Mouse (Mus musculus) spleen, postnatal 14 days (tissue): ENCODE measurements around the gene Megf6.

Experiments used
- DNase-seq, 2 experiments: peaks; one replicate each; pipeline ENCODE4 v3.0.0; 2021 to 2022; ENCODE audit warnings: low spot score in 2 of 2

The Megf6 gene

DNA sequence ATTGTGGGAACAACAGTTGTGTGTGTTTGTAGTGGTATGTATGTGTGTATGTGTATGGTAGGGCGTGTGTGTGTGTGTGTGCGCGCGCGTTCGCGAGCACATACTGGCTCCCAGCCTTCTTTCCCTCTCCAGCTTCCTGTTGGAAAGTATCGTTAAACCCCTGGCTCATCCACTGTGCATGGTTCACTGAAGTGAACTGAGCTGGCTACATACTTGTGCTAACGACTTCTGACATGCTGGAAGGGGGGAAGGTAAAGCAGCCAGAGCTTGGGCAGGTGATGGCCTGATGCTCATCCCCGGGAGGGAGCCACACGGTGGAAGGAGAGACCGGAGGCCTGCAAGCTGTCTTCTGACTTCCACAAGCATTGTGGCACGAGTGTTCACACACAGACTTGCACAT lies 40.9 kb downstream of the Megf6 start:
- DNase-seq, result no peak

DNA sequence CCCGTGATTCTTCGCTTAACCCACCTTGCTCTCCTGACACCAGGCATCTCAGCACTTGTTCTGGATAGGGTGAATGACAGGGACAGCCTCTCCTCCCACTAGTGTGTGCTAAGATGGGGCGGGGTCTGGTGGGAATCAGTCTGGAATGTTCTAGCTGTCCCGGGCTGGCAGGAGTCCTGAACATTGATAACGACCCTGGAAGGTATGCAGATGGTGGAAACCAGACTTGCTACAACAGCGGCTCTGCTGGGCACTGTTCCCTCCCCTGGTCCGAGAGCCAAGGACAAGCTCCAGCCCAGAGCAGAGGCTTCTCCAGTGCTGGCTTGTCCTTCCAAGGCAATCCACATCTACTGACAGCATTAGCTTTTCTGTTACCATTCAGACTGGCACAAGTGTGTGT lies 43.1 kb downstream of the Megf6 start:
- DNase-seq, result no peak

DNA sequence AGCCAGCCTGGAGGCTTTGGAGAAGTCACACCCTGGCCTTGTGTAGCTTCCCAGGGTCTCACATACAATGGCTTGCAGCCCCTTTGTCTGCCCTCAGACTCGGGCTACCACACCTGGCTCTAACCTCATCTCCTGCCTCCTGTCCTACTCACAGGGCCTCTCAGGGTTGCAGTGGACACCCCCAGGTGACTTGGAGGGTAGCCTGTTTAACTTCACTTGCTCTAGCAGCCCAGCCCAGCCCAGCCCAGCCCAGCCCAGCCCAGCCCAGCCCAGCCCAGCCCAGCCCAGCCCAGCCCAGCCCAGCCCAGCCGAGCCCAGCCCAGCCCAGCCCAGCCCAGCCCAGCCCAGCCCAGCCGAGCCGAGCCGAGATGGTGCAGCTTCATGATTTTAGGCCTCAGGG lies 43.5 kb downstream of the Megf6 start:
- no peak for DNase-seq

DNA sequence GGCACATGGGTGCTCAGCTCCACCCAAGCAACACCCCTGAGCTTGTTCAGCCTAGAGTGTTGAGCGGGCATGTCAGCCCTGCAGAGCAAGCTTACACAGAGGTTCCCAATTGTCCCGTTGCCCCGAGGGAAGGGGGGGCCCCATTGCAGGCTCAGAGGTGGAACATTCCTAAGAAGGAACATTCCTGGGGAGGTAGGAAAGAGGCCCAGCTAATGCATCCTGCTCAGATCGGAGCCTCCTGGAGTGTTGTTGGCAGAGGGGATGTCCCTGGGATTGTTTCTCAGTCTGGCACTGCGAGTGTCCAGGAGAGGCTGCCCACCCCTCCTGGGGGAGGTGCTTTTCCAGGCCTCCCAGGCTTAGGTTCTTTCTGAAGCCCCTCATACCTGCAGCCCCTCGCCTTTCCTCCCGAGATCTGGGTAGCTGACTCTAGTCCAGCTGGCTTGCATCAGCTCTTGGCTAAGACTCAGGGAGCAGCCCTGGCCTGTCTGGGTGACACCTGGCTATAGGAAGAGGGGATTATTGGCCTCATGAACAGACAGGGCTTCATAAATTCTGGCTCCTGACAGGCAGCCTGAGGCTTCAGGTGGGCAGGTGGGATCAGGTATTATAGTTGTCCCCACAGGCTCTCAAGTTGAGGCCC lies 47.3 kb downstream of the Megf6 start:
- no peak for DNase-seq

DNA sequence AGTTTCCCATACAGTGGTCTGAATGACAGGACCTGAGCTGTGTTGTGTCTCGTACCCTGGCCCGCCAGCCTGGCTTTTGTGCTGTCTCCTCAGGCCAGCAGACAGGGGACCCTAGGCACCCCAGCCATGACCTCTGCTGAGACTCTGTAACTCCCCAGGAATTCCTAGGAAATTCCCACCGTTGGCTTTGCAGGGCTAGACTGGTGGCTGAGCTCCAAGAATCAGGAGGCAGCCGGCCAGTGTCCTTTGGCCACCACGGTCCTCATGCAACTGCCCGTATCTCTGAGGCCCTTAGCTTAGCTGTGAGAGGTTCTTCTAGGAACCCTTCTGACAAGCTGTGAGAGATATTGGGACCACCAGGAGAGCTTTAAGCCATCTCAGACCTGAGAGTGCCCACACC lies 52.2 kb downstream of the Megf6 start:
- no peak for DNase-seq

DNA sequence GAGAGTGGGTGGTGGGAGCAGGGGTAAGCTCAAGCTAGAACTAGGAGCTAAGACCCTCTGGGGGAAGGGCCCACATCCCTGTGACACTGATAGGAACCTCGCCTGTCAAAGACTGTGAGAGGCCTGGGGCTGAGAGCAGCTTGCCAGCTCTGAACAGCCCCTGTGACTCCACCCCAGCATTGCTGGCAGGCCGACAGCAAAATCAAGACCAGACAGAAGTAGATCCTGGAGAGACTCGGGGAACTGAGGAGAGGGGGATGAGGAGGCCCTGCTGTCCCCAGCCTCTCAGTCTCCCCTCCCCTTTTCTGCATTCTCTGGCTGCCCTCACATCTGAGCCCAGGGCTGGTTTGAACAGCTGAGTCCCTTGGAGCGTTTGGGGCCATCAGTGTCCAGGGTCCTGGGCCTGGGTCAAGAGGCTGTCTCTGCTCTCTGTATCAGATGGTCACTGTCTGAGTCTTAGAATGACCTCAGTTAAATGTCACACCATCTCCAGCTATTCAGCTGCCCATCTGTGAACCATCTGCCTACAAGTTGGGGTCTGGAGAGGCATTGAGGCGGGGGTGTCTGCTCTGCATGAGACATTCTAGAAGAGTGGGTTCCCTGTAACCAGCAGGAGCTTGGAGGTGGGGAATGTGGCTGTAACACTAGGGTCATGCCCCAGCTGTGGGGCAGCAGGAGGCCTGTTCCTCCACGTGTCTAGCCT lies 53.9 kb downstream of the Megf6 start:
- no peak for DNase-seq

DNA sequence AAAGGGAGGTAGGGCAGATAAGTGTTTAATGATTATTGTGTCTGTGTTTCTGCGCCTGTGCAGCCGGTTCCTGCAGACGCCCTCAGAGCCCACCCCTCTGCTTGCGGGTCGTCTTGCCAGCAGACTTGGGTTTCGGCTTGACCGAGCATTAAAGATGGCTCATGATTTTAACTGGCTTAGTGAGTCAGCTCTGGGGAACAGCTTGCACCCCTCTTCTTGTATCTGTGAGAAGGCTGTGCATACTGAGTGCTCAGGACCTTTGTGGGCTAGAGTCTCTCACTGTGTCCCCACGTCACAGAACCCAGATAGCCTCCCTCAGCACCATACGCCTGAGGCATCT lies 54.4 kb downstream of the Megf6 start:
- DNase-seq, result no peak

DNA sequence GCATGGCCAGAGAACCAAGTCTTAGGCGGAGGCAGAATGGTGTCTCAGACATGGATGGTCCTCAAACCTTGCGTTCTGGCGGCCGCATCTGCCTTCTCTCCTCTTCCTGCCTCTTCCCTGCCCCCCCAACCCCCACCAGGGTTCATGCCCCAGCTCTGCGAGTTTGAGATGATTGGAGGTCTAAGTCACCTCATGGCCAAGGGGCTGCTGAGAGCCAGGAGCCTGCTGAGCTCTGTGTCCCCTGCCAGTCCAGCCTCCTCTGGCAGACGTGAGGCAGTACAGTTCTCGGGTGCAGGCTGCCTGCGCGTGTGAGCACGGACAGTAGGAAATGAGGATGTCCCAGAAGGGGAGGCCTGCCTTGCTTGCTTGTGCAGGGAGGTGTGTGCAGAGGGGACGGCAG lies 56.1 kb downstream of the Megf6 start:
- no peak for DNase-seq

DNA sequence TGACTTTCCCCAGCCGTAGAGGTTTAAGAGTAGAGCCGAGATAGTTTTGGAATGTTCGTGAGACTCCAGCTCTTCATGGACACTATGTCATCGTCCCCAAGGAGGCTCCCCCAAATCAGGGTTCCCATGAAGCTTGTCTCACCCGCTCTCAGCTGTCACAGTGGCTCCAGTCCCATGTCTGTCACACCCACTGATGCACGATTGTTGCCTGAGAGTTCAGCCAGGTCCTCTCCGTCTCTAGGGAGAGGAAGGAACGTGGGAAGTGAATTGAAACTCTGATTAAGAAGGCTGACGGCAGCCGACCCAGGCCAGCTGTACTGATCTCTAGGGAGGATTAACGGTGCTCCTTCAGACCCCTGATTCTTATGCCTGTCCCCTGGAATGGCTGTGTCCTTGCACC lies 57.8 kb downstream of the Megf6 start:
- DNase-seq, result no peak

DNA sequence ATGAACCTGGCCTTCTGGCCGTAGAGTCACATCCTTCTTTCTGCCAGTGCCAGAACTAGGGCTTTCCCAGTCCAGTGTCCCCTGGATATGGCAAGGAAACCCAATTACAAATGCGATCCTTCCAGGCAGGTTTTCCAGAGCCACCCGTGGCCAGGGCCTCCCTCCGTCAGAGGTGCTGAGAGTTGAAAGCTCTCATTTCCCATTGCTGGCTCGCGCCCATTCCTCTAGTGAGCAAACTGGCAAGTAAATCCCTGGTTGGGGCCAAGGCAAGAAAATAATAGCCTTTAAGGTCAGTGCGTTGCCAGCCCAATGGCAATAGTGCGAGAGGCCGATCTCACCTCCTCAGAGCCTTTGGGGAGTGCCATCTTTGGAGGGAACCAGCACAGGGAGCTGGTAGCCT lies 59.0 kb downstream of the Megf6 start:
- DNase-seq, result no peak

DNA sequence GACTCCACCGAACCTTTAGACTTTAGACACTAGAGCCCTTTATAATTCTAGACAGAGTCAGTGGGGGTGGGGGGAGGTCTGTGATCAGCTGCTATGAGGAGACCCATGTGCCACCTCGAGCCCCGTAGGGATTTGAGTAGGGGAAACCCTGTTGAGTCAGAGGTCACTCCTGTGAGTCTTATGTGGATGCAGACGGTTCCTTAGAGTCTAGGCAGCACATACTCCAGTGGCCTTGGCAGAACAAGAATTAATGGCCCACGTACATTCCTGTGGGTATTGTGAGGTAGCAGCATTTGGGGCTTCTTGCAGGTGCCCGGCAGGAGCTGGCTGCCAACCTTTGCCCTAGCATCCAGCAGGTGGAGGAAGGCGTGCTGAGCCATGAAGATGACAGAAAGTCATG lies 60.9 kb downstream of the Megf6 start:
- DNase-seq, result no peak

DNA sequence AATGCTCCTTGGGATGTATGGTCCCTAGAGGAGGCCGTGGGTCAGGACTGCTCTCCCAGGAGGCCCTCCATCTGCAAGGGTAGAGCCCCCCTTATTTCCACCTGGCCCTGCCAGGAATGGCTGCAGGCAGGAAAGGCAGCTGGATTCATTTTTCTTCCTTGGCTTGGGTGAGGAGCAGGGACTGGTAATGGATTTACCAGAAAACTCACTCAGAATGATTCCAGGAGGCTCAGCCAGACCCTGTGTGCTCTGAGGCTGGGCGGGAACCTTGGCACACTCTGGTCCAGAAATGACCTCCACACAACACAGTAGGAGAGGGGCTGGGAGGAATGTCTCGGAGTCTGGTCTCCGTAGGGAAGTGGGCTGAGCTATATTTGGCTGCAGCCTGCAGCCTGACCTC lies 61.8 kb downstream of the Megf6 start:
- no peak for DNase-seq

DNA sequence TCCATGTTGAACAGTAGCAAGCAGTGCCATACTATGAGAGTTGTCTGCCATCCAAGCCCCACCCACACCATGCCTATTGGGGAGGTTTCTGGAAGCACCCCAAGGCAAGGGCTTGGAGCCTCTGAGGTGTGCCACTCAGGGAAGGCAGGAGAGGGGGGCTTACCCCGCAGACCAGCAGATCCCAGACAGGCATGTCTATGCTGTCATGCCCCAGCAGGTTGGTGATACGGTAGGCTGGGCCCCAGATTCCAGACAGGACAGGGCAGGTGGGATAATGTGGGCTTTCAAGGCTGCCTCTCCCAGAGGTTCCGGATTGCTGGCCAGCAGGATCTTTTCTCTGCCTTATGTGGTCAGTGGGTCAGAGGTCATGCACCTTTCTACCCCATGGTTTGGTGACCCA lies 65.5 kb downstream of the Megf6 start:
- DNase-seq, result no peak

DNA sequence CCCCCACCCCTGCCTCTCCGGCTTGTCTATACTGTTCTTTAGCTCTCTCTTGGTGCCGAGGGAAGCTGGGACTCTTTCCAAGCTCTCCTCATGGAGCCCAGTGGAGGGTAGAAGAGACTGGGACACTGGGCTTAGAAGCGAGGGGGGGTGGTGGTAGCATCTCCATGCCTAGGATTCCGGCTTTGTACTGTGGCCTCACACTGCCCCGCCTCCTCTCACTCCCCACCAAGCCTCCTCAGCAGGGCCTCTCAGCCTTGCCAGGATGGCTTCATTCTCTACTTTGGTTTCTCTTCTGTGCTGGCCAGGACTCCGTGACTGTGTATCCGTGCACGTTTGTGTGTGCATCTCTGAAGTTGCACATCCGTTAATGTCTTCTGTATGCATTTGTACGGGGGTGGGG lies 66.4 kb downstream of the Megf6 start:
- DNase-seq, result no peak

DNA sequence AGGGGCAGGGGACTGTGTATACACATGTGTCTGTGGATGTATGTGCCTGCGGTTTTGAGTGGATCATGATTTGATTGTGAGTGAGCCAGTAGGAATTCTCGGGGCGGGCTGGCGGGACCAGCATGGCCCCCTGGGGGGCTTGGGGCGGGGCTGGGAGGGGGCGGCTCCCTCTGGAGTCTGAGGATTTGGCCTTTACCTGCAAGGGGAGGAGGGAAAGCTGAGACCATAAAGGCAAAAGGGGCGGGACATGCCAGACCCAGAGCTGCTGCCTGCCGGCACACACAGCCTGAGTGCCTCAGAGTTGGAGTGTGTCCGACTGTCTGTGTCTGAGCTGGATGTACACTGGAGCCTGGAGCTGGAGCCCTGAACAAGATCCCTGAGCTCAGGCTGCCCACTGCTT lies 66.8 kb downstream of the Megf6 start:
- DNase-seq, result no peak

DNA sequence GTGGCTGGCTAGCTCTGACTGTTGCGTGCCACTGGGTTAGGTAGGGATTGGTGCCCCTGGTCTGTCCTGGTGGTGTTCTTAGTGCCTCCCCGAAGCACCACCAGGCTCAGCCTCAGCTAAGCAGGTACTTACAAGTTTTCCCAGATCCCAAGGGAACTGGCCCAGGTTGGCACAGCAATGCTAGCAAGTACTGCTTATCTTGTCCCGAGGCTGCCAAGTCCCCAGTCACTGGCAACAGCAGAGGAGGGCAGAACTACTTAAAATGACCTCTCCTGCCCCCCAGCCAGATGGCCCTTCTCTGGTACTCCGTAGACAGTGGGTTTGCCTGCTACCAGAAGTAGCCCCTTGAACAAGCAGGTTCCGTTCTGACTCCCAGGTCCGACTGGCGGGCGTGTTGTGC lies 68.7 kb downstream of the Megf6 start:
- DNase-seq, result no peak

DNA sequence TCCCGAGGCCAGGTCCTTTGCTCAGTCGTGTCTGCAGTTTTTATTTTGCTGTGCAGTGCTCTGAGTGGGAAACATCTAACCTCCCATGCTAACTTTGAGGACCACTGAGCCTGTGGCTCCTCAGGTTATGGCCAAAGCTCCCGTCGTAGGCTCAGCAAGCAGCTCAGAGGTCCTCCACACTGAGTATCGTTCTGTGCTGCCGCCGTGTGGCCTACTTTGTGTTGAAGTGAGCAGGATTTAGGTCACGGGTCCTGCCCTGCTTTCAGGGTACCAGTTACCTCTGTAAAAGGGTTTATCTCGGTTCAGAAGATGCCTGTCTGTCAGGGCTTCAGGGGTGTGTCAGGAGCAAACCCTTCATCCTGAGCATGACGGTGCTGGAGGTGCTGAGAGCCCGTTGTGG lies 70.1 kb downstream of the Megf6 start:
- no peak for DNase-seq

DNA sequence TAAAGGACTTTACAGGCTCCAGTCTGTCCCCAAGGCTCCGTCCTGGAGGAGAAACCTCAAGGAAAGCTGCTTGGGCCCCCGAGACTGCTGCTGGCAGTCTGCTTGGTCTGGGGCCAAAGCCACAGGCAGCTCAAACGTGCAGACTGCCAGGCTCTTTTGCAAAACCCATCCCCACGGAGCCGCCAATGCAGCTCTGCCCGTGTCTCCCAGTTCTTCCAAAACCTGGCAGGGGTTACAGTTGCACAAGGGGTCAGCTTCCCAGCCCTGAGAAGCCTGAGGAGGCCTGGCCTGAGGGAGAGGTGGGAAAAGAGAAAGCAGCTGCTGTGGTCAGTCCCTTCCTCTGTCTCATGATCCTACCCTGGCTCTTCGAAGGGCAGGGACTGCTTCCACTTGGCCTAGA lies 74.8 kb downstream of the Megf6 start:
- DNase-seq, result no peak

DNA sequence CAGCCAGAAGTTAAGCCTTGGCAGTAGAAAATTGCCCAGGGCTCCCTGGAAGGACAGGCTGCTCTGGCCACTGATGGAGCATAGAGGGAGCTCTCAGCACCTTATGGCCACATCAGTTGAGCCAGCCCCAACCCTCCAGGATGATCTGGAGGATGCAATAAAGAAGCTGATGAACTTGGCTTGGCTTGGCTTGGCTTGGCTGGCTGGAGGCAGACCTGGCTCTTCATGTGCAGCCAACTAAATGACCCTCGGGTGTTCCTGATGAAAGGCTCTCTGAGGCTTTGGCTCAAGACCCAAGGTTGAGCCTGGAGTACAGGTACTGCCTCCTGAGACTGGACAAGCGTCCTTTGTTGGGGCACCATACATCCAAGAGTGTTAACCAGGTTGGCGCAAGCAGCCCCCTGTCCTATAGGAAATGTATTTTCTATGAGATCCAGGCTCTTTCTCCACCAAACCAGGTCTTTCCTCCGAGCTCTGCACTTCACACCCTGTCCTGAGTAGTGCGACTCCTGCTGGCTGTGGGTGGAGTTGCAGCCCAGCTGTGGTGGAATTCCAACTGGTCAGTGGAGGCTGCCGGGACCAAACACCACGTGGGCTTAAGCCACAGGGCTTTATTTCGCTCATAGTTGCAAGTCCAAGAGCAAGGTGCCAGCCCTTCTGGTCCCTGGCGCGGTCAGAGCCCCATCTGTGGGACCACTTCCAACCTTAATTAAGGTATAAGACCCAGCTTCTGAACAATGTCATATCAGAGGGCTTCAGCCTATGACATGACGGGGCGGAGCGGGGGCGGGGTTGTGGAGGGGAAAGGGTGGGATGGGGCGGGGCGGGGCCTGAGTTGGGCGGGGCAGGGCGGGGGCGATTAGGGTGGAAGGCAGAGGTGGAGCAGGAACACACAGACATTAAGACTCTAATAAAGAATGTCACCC lies 75.8 kb downstream of the Megf6 start:
- DNase-seq, result peak; percentile 24 to 62

DNA sequence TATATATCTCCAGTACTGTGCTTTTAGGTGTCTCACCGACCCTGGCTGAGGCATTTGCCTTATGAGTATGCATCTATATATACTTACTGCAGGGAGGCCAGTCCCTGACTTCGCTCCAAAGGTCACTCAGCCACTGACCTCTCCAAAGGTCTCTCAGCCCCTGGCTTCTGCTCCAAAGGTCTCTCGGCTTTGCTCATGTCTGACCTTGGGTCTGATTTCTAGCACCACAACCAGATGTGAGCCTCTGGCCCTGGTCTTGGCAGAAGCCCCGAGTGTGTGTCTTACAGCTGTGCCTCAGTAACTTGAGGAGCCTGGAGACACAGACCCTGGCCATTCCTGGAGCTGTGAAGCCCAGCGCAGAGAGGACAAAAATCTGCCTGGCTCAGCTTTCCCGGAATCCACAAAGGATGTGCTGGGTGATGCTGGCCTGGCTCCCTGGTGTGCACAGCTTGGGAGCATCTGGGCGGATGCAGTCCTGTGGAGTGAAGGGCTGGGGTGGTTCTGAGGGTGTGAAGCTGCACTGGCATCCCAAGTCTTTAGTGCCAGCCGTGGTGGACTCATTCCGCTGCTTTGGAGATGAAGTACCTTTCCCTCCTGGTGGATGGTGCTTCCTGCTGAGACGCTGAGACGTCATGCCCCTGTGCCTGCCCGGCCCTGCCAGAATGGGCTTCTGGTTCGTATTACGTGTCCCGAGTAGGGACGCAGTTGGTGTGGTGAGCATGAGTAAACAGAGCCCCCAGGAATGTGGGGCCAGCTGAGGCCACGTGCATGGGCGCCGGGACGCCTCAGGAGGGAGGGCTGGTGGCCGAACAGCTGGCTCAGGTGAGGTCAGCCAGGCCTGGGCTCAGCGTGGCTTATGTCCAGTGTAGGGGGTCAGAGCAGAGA lies 76.9 kb downstream of the Megf6 start:
- no peak for DNase-seq

DNA sequence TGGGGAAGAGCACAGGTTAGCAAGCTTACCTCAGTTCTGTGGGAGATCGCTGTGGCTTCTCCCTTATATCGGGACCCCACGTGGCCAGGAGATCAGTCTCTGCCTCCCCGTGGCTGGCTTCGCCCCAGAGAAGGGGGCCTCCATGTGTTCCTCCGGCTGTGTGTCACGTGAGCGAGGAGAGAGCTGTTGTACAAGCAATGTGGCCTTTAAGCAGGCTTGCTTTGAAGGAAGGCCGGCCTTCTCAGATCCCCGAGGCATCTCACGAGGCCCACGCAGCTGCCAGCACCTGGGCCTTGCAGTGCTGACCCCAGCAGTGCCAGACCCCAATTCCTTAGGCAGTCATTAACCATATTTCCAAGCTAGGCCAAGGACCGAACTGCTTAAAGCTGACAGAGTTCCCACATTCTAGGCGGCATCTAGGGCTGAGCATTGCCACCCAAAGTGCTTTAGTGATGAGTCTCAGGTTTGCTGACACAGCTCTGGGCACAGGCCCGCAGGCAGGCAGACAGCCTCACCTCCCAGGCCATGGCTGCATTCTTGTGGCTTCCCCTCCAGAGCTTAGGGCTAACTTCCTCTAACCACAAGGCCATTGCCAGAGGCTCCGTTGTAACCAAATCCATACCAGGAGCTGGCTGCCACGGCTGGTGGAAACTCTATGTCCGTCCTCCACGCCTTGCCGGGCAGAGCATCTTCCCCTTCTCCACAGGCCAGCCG lies 77.7 kb downstream of the Megf6 start:
- DNase-seq, result no peak
